Mouse (Mus musculus) thymus, adult 2 months (tissue): ENCODE measurements around the gene Olfr1116. TPM values are rescaled to one million over a fixed set of nuclear protein-coding genes. Genes with fewer than 3 reads are reported as not detected.
"Not testable (repeated sequence)": the region's sequence is repeated elsewhere in the genome, so short reads cannot be mapped to it uniquely, and the experiment has no call there.

Source experiments
- DNase-seq: peaks from one replicate; pipeline ENCODE4 v3.0.0; 2021
- H3K27ac ChIP-seq: fragments of 200-500 bp; 2 replicates; pipeline ENCODE4 v1.5.1; 2012; ENCODE audit warnings: low read length, control low read depth; ENCODE audit not compliant: control insufficient read depth, insufficient read depth
- H3K27me3 ChIP-seq: fragments of 200-500 bp; 2 replicates; pipeline ENCODE4 v1.6.1; 2012; ENCODE audit warnings: mild to moderate bottlenecking, low read length, moderate library complexity, mixed read lengths; ENCODE audit not compliant: control insufficient read depth, insufficient read depth
- H3K36me3 ChIP-seq: fragments of 200-500 bp; 2 replicates; pipeline ENCODE4 v1.6.1; 2012; ENCODE audit warnings: mild to moderate bottlenecking, low read length, moderate library complexity; ENCODE audit not compliant: control insufficient read depth, insufficient read depth
- H3K4me1 ChIP-seq: fragments of 200-500 bp; replicated peaks from 2 replicates; pipeline ENCODE4 v1.6.1; 2012; ENCODE audit warnings: low read length; ENCODE audit not compliant: control insufficient read depth, insufficient read depth
- H3K4me3 ChIP-seq: fragments of 200-500 bp; 2 replicates; pipeline ENCODE4 v1.5.1; 2012; ENCODE audit warnings: mild to moderate bottlenecking, low read length, control low read depth, moderate library complexity; ENCODE audit not compliant: control insufficient read depth, insufficient read depth
- CTCF ChIP-seq: fragments of 200-500 bp; IDR thresholded peaks from 2 replicates; pipeline ENCODE4 v1.5.1; 2012; ENCODE audit warnings: mild to moderate bottlenecking, control low read depth, low read length, moderate library complexity, borderline replicate concordance; ENCODE audit not compliant: control insufficient read depth, poor library complexity, insufficient read depth; ENCODE audit errors: extremely low read depth
- POLR2A ChIP-seq: fragments of 200-500 bp; IDR thresholded peaks from 2 replicates; pipeline ENCODE4 v1.6.1; 2012; ENCODE audit warnings: mild to moderate bottlenecking, low read length, control low read depth, moderate library complexity; ENCODE audit not compliant: control insufficient read depth, poor library complexity, insufficient read depth; ENCODE audit errors: extremely low read depth
- WGBS: fragments of 180-500 bp; shearing (Covaris S2); methylation state at CpG from one replicate; pipeline ENCODE4 v1.1.7; 2018; 5-methylcytosine and 5-hydroxymethylcytosine counted together
- polyA plus RNA-seq: library from polyadenylated mRNA; depleted of rRNA; stranded (reverse); fragments of >200 nt; gene quantifications from 2 replicates; pipeline ENCODE4 v1.2.3, GENCODE M21; 2012; rRNA removed

Gene Olfr1116
- not detected in 2 replicates for polyA plus RNA-seq

- Histone ChIP-seq H3K4me3 (no peak within 1 kb of the TSS), H3K27me3 (no peaks in the 10 kb centered on the region), H3K36me3 (no peaks in the 10 kb centered on the region), H3K27ac (no peak within 1 kb of the TSS), H3K4me1 (no peaks in the 10 kb centered on the region)
- no peak for TF ChIP-seq POLR2A
- no peak for TF ChIP-seq CTCF
- 88% methylated on average over 1 of the region's 1 CpGs for WGBS
- no peak for DNase-seq
These were observed at the start of gene Olfr1116 for GRCm38 (mm10) chr2:87267234-87267633. Olfr1116 (plus strand) TSS chr2:87267534.

- DNase-seq = no peak
- H3K27me3 ChIP-seq = no peaks in the 10 kb centered on the region
- H3K4me3 ChIP-seq = no peak within 1 kb of the TSS
- H3K27ac ChIP-seq = no peak within 1 kb of the TSS
- H3K4me1 ChIP-seq = no peaks in the 10 kb centered on the region
- 90% methylated on average over 2 of the region's 2 CpGs for WGBS
- no peaks in the 10 kb centered on the region for H3K36me3 ChIP-seq
- TF ChIP-seq POLR2A (no peak), CTCF (no peak)
These were observed 19.6 kb upstream of the Olfr1116 start, which contains the start of gene Olfr1115 for GRCm38 (mm10) chr2:87247713-87248112. Olfr1115 (plus strand) TSS chr2:87248013.

DNA sequence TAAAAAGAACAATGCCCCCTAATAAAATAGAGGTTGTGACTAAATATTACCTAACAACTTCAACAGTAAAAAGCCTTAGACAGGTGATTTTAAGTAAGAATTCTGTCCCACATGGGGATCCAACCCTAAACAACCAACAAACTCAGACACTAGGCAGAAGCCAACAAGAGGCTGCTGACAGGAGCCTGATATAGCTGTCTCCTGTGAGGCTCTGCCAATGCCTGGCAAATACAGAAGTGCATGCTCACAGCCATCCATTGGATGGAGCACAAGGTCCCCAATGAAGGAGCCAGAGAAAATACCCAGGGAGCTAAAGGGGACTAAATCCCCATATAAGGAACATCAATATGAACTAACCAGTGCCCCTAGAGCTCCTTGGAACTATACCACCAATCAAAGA, 26.6 kb downstream of the Olfr1116 start:
- not testable (repeated sequence) for H3K27me3 ChIP-seq, H3K4me3 ChIP-seq, H3K4me1 ChIP-seq, DNase-seq, H3K36me3 ChIP-seq, H3K27ac ChIP-seq

GRCm38 (mm10) chr2:87307281-87307680, 39.9 kb downstream of the Olfr1116 start, which contains the start of gene Olfr1118:
Olfr1118 (plus strand) TSS chr2:87307581.
- TF ChIP-seq CTCF (no peak), POLR2A (no peak)
- Histone ChIP-seq H3K4me3 (no peak within 1 kb of the TSS), H3K27ac (no peak within 1 kb of the TSS), H3K36me3 (no peaks in the 10 kb centered on the region), H3K4me1 (no peaks in the 10 kb centered on the region), H3K27me3 (no peaks in the 10 kb centered on the region)
- 77% methylated on average over 1 of the region's 1 CpGs for WGBS
- DNase-seq = no peak

Other genes starting within 250 kb of the Olfr1116 start
- gene Olfr1104, start 240.5 kb upstream of the Olfr1116 start, polyA plus RNA-seq = not detected in 2 replicates
- not detected in 2 replicates for gene Olfr1105, start 231.0 kb upstream of the Olfr1116 start, polyA plus RNA-seq
- not detected in 2 replicates for gene Olfr1106, start 215.3 kb upstream of the Olfr1116 start, polyA plus RNA-seq
- not detected in 2 replicates for gene Olfr1107, start 191.7 kb upstream of the Olfr1116 start, polyA plus RNA-seq
- gene Olfr1109, start 171.5 kb upstream of the Olfr1116 start, polyA plus RNA-seq = not detected in 2 replicates
- not detected in 2 replicates for gene Olfr259, start 153.0 kb upstream of the Olfr1116 start, polyA plus RNA-seq
- not detected in 2 replicates for gene Olfr1110, start 127.2 kb upstream of the Olfr1116 start, polyA plus RNA-seq
- not detected in 2 replicates for gene Olfr1111, start 114.9 kb upstream of the Olfr1116 start, polyA plus RNA-seq
- not detected in 2 replicates for gene Olfr1112, start 79.7 kb upstream of the Olfr1116 start, polyA plus RNA-seq
- gene Olfr1113, start 58.6 kb upstream of the Olfr1116 start, polyA plus RNA-seq = not detected in 2 replicates
- gene Olfr1115, start 19.5 kb upstream of the Olfr1116 start, polyA plus RNA-seq = not detected in 2 replicates
- gene Olfr1118, start 40.0 kb downstream of the Olfr1116 start, polyA plus RNA-seq = not detected in 2 replicates
- not detected in 2 replicates for gene Olfr1120, start 87.3 kb downstream of the Olfr1116 start, polyA plus RNA-seq
- not detected in 2 replicates for gene Olfr1121, start 102.4 kb downstream of the Olfr1116 start, polyA plus RNA-seq
- gene Olfr1122, start 118.3 kb downstream of the Olfr1116 start, polyA plus RNA-seq = not detected in 2 replicates
- not detected in 2 replicates for gene Olfr1123, start 149.1 kb downstream of the Olfr1116 start, polyA plus RNA-seq
- gene Olfr1124, start 162.7 kb downstream of the Olfr1116 start, polyA plus RNA-seq = not detected in 2 replicates
- not detected in 2 replicates for gene Olfr1126, start 186.4 kb downstream of the Olfr1116 start, polyA plus RNA-seq
- not detected in 2 replicates for gene Pramel7, start 229.6 kb downstream of the Olfr1116 start, polyA plus RNA-seq
- not detected in 2 replicates for gene Pramel6, start 239.0 kb downstream of the Olfr1116 start, polyA plus RNA-seq